Mouse (Mus musculus): ENCODE results near the gene Igf2r.

Igf2r gene

GRCm38 (mm10) chr17:12672285-12672790, 97.1 kb downstream of the Igf2r start:
- DNase-seq (ENCODE audit: low read depth, low spot score) = no peak

- no peak for DNase-seq (ENCODE audit: low read depth, low spot score)
These were observed 98.3 kb downstream of the Igf2r start for GRCm38 (mm10) chr17:12671029-12671605.

DNA sequence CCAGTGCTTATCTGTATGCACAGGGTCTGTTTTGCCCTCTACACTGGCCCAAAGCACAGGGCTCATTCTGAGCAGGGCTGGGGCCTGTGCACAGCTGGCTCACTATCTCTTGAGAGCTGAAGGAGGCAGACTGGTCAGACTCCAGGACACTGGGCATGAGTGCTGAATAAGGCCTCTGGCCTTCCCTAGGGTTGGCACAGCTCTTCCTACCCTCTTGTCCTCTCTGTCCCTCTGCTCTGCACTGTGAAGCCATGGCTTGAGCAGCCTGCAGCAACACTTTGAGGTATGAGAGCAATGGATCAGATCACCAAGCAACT, 100.1 kb downstream of the Igf2r start:
- DNase-seq (ENCODE audit: low read depth, low spot score) = no peak

- no peak for DNase-seq (ENCODE audit: low read depth, low spot score)
These were observed 100.7 kb downstream of the Igf2r start for GRCm38 (mm10) chr17:12668478-12669362.

GRCm38 (mm10) chr17:12664156-12664555, 105.3 kb downstream of the Igf2r start:
- DNase-seq (ENCODE audit: low read depth, low spot score) = no peak

- DNase-seq (ENCODE audit: low read depth, low spot score) = peak; percentile 38
These were observed 108.7 kb downstream of the Igf2r start for GRCm38 (mm10) chr17:12660572-12661260.

DNA sequence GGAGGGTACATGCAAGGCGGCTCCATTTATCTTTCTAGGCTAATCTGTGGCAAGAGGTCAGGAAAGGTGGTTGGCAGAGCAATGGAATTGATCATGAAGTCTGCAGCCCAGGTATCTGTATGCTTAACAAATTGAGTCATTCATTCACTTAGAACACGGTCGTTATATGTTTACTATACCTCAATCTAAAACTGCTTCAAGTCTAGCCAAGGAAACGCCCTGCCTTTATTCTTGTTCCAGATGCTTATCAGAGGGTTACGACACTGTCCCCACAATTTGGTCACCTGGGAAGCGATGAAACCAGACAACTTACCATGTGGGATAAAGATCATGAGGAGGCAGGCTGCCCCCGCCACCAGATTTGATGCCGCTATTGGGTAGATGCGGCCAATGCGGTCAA, 110.2 kb downstream of the Igf2r start:
- DNase-seq (ENCODE audit: low read depth, low spot score) = no peak

GRCm38 (mm10) chr17:12658784-12659183, 110.7 kb downstream of the Igf2r start:
- DNase-seq (ENCODE audit: low read depth, low spot score) = no peak

DNA sequence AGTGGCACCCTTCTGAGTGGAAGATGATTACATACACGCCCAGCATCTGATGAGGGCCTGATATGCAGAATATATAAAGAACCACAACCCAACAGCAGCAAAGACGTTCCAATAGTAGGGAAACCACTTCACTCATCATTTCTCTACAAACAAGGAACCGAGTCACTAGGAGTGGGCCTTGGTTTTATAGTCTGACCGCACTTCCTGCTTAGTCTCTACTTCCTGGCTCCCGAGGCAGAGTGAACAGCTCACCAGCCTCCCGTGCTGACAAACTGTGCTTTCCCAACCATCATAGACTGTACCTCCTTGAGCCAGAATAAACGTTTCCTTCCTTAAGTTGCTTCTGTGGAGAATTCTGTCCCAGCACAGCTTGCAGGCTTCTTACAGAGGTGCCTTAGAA, 113.6 kb downstream of the Igf2r start:
- no peak for DNase-seq (ENCODE audit: low read depth, low spot score)

- DNase-seq (ENCODE audit: low read depth, low spot score) = no peak
These were observed 115.4 kb downstream of the Igf2r start for GRCm38 (mm10) chr17:12654061-12654460.

DNA sequence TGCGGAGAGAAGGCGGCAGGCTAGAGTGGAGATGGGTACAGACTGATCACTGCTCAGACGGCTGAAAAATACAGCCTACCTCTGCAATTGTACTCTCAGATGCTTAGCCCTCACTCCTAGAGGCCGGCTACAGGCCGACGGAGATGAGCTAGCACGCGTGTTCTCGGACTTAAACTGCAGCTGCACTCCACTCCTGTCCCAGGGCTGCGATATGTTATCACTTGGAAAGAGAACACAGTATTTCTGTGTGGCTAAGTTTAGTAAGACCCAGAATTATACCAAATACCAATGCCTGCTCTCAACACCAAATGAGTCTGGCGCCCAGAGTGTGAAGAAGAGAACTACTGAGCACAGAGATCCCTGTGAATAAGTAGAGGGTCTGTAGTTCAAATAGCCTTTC, 116.9 kb downstream of the Igf2r start:
- DNase-seq (ENCODE audit: low read depth, low spot score) = no peak

GRCm38 (mm10) chr17:12645461-12645860, 124.0 kb downstream of the Igf2r start:
- DNase-seq (ENCODE audit: low read depth, low spot score) = no peak

GRCm38 (mm10) chr17:12641087-12641486, 128.4 kb downstream of the Igf2r start:
- no peak for DNase-seq (ENCODE audit: low read depth, low spot score)

- no peak for DNase-seq (ENCODE audit: low read depth, low spot score)
These were observed 129.9 kb downstream of the Igf2r start for GRCm38 (mm10) chr17:12639585-12639984.

DNA sequence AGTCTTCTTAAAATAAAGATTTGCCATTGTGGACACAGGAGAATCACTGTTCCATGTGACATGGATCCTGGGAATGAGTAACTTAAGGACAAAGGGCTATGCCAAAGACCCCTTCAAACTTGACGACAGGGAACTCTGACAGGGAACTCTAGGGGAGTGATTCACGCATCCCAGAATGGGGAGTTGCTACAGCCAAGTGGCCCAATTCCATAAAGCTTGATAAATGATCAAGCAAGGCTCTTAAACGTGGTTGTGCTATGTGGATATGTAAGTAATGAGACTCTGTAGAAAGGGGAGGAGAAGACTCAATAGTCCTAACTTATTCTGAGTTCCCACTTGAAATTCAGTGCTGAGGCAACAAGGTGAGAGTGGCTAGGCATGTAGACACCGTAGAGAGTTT, 134.7 kb downstream of the Igf2r start:
- no peak for DNase-seq (ENCODE audit: low read depth, low spot score)

Data from retina, postnatal 7 days (tissue).